Mouse (Mus musculus) heart, embryonic 14.5 days (tissue): ENCODE data around the gene Tnfaip8l2. TPM values are rescaled to one million over a fixed set of nuclear protein-coding genes. Genes with fewer than 3 reads are reported as not detected.
"Not testable (repeated sequence)": the region's sequence is repeated elsewhere in the genome, so short reads cannot be mapped to it uniquely, and the experiment has no call there.

Experiments
- ATAC-seq: fragments of 200-750 bp; cut with Nextera tagmentation; 2 replicates; pipeline ENCODE4 v1.8.0; 2017; ENCODE audit warnings: low read depth, moderate TSS enrichment; ENCODE audit not compliant: insufficient number of reproducible peaks, insufficient read depth, low FRiP score
- H3K27ac ChIP-seq, 2 experiments: fragments of 200-500 bp in 1 of 2; fragments of 300-500 bp in 1 of 2; sonication (generic) in 1 of 2; replicated peaks in 1 of 2; 2 replicates each; pipeline ENCODE4 v1.5.1; 2012 to 2014; ENCODE audit warnings: low read depth in 2 of 2, low read length in 2 of 2, control low read depth in 1 of 2, mild to moderate bottlenecking in 1 of 2, mixed read lengths in 1 of 2; ENCODE audit not compliant: control insufficient read depth in 1 of 2, insufficient read depth in 1 of 2
- H3K27me3 ChIP-seq: fragments of 300-500 bp; sonication (generic); 2 replicates; pipeline ENCODE4 v1.6.1; 2014; ENCODE audit warnings: mild to moderate bottlenecking, low read length, control low read depth; ENCODE audit not compliant: control insufficient read depth, insufficient read depth
- H3K36me3 ChIP-seq: fragments of 300-500 bp; sonication (generic); 2 replicates; pipeline ENCODE4 v1.6.1; 2014; ENCODE audit warnings: mild to moderate bottlenecking, control low read depth, low read length, mixed read lengths; ENCODE audit not compliant: control insufficient read depth, insufficient read depth
- H3K4me1 ChIP-seq, 2 experiments: fragments of 200-500 bp in 1 of 2; fragments of 300-500 bp in 1 of 2; sonication (generic) in 1 of 2; 2 replicates each; pipeline ENCODE4 v1.6.1; 2012 to 2014; ENCODE audit warnings: low read length in 2 of 2, control low read depth in 1 of 2, mixed read lengths in 1 of 2; ENCODE audit not compliant: control insufficient read depth in 2 of 2, insufficient read depth in 2 of 2
- H3K4me2 ChIP-seq: fragments of 300-500 bp; sonication (generic); 2 replicates; pipeline ENCODE4 v1.6.1; 2014; ENCODE audit warnings: mild to moderate bottlenecking, low read length
- H3K4me3 ChIP-seq, 2 experiments: fragments of 200-500 bp in 1 of 2; fragments of 300-500 bp in 1 of 2; sonication (generic) in 1 of 2; 2 replicates each; pipeline ENCODE4 v1.5.1; 2012 to 2014; ENCODE audit warnings: low read length in 2 of 2, mild to moderate bottlenecking in 2 of 2, control low read depth in 1 of 2, low read depth in 1 of 2, moderate library complexity in 1 of 2; ENCODE audit not compliant: control insufficient read depth in 1 of 2, insufficient read depth in 1 of 2
- H3K9ac ChIP-seq: fragments of 300-500 bp; sonication (generic); 2 replicates; pipeline ENCODE4 v1.6.1; 2014; ENCODE audit warnings: mild to moderate bottlenecking, low read length
- H3K9me3 ChIP-seq: fragments of 300-500 bp; sonication (generic); 2 replicates; pipeline ENCODE4 v1.6.1; 2016; ENCODE audit warnings: low read length, control low read depth; ENCODE audit not compliant: control insufficient read depth
- WGBS: fragments of 180-500 bp; shearing (Covaris S2); extraction: QIAGEN DNeasy Blood & Tissue Kit; methylation state at CpG from one replicate; pipeline ENCODE4 v1.1.7; 2014; 5-methylcytosine and 5-hydroxymethylcytosine counted together
- polyA plus RNA-seq: library from polyadenylated mRNA; unstranded; fragments of >200 nt; fragmentation: Nextera tagmentation; extraction: Ambion mirVana; gene quantifications from 2 replicates; pipeline ENCODE4 v1.2.1, GENCODE M21; 2014

Tnfaip8l2 gene
- polyA plus RNA-seq, 1 experiment from 2014 or later, result 2.6 TPM

DNA sequence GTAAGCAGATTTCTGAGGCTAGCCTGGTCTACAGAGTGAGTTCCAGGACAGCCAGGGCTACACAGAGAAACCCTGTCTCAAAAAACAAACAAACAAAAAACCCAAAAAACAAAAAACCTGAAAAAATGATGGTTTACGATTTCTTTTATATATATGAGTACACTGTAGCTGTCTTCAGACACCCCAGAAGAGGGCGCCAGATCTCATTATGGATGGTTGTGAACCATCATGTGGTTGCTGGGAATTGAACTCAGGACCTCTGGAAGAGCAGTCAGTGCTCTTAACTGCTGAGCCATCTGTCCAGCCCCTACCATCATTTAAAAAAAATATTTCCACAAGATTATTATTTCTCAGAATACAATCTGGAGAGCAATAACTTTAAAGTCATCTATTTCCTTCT, 9.8 kb downstream of the Tnfaip8l2 start:
- H3K9ac ChIP-seq, H3K27ac ChIP-seq, H3K4me3 ChIP-seq, ATAC-seq, H3K27me3 ChIP-seq, H3K4me2 ChIP-seq, H3K9me3 ChIP-seq: not testable (repeated sequence)
- Histone ChIP-seq H3K4me1 (peaks cover 5 to 17% of the 10 kb centered on the region in 2 experiments), H3K36me3 (peaks cover 33% of the 10 kb centered on the region)
- WGBS, result 75% methylated on average over 2 of the region's 2 CpGs

DNA sequence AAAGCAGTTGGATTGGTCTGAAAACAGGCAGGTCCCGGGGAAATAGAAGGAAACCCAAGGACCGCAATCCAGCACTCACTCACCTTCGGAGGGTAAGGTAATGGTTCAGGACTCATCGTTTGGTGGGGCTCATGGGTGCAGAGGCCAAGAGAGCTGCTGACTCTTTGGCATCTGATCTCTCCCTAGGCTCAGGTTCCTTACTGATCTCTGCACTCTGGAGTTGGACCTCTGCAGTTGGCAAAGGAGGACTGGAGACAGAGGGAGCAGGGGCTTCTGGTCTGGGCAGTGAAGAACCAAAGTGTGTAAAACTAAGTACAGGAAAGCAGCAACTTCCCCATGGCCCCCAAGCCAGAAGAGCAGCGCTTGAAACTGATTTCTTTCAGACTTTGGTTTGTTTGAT, 12.1 kb downstream of the Tnfaip8l2 start:
- Histone ChIP-seq H3K27me3 (no peaks in the 10 kb centered on the region), H3K4me1 (peaks cover 9 to 12% of the 10 kb centered on the region in 2 experiments), H3K9me3 (no peaks in the 10 kb centered on the region), H3K36me3 (peaks cover 33% of the 10 kb centered on the region), H3K27ac (no peak overlapping the region), H3K4me2 (no peak overlapping the region), H3K4me3 (no peak overlapping the region), H3K9ac (no peak overlapping the region)
- WGBS, result 87% methylated on average over 5 of the region's 5 CpGs
- ATAC-seq, result no peak

DNA sequence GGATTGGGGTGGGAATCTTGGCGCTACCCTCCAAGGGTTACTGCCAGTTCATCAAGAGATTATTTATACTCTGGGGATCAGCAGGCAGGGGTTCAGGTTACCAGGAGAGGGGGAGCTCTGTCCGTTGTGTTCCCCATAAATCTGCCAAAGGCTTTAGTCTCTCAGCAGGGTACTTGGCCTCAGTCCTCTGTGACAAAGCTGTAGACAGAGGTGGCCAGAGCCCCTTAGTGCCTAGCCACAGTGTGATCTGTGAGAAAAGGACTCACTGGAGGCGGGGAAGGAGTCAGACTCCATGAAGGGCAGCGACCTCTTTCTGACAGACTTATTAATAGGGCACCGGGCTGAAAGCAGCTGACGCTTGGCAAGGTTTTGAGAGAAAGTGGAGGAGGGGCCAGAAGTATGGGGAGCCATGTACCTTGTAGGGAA, 12.9 kb downstream of the Tnfaip8l2 start:
- Histone ChIP-seq H3K4me2 (no peak overlapping the region), H3K4me3 (no peak overlapping the region), H3K27ac (no peak overlapping the region), H3K4me1 (peaks cover 18% of the 10 kb centered on the region in 2 experiments), H3K27me3 (no peaks in the 10 kb centered on the region), H3K9ac (no peak overlapping the region), H3K9me3 (no peaks in the 10 kb centered on the region), H3K36me3 (peaks cover 33% of the 10 kb centered on the region)
- WGBS, result 63% methylated on average over 6 of the region's 6 CpGs
- ATAC-seq, result no peak

- WGBS, result 3% methylated on average over 5 of the region's 5 CpGs
- Histone ChIP-seq H3K9ac (no peak overlapping the region; the same call in 1 of the 2 replicates), H3K4me3 (no peak overlapping the region), H3K36me3 (peaks cover 51% of the 10 kb centered on the region), H3K27ac (peak overlapping the region; percentile 24 to 64), H3K9me3 (no peaks in the 10 kb centered on the region), H3K4me2 (peak overlapping the region; percentile 30), H3K4me1 (peaks cover 14% of the 10 kb centered on the region in 2 experiments), H3K27me3 (no peaks in the 10 kb centered on the region)
- 0 out of 2 replicates have a peak, but pooled peaks have one; percentile 9 for ATAC-seq
Observed at GRCm38 (mm10) chr3:95124972-95125371, 17.2 kb downstream of the Tnfaip8l2 start.

DNA sequence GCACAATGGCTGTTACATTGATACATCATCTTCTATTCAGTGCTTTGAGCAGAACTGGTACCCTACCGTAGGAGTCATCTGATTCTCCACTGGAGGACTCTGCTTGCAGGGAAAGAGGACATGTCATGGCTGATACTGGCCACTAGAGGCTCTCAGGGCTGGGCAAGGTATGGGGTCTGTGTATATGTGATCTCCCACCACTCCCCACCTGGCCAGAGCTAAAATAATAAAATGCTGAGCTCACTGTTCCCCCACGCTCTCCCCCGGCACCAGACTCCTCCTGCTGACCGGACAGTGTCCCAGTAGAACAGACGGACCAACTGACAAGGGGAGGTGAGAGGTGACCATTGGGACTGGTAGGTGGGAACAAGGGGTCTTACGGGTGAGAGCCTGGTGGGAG, 17.9 kb downstream of the Tnfaip8l2 start, which contains the start of gene Tmod4:
Gene Tmod4, plus strand, starts transcription at position 231 of the 400 bp plus-strand sequence.
- Histone ChIP-seq H3K27me3 (no peaks in the 10 kb centered on the region), H3K4me2 (peak within 1 kb of the TSS; percentile 30), H3K4me3 (no peak within 1 kb of the TSS), H3K27ac (peak within 1 kb of the TSS; percentile 24 to 64), H3K9me3 (no peaks in the 10 kb centered on the region), H3K9ac (no peak within 1 kb of the TSS; the same call in 1 of the 2 replicates), H3K36me3 (peaks cover 51% of the 10 kb centered on the region), H3K4me1 (peaks cover 14% of the 10 kb centered on the region in 2 experiments)
- 51% methylated on average over 6 of the region's 6 CpGs for WGBS
- ATAC-seq, result peak; percentile 43; the same call in 1 of the 2 replicates

GRCm38 (mm10) chr3:95121580-95121979, 20.6 kb downstream of the Tnfaip8l2 start:
- Histone ChIP-seq H3K4me1 (peaks cover 14% of the 10 kb centered on the region in 2 experiments), H3K27ac (peak overlapping the region; percentile 59 to 67)

DNA sequence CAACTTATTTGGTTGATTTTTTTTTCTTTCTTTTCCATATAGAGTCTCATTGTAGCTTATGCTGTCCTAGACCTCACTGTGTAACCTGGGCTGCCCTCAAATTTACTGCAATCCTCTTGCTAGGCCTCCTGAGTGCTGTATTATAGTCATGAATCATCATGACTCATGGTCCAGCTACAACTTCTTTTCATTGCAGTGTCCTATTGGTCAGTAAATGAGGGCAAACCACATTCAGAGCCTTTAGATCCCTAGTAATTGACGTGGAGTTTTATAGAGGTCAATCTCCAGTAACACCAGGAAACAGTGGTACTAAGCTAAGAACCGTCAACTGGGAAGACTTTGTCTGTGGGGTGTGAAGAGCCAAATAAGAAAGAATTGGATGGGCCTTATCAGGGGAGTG, 24.4 kb downstream of the Tnfaip8l2 start:
- Histone ChIP-seq H3K9ac (no peak overlapping the region), H3K4me2 (no peak overlapping the region), H3K4me3 (no peak overlapping the region), H3K4me1 (no peaks in the 10 kb centered on the region), H3K27me3 (no peaks in the 10 kb centered on the region), H3K27ac (no peak overlapping the region), H3K9me3 (no peaks in the 10 kb centered on the region), H3K36me3 (peaks cover 85% of the 10 kb centered on the region)
- WGBS, result 83% methylated on average over 2 of the region's 2 CpGs
- ATAC-seq, result no peak

More at GRCm38 (mm10) chr3:95121580-95121979, 20.6 kb downstream of the Tnfaip8l2 start:
- no peaks in the 10 kb centered on the region for H3K9me3 ChIP-seq
- H3K4me2 ChIP-seq, result no peak overlapping the region
- H3K9ac ChIP-seq, result no peak overlapping the region
- 59% methylated on average over 6 of the region's 6 CpGs for WGBS
- H3K36me3 ChIP-seq, result peaks cover 71% of the 10 kb centered on the region
- no peak overlapping the region for H3K4me3 ChIP-seq
- peak; percentile 41; the same call in 1 of the 2 replicates for ATAC-seq
- no peaks in the 10 kb centered on the region for H3K27me3 ChIP-seq

DNA sequence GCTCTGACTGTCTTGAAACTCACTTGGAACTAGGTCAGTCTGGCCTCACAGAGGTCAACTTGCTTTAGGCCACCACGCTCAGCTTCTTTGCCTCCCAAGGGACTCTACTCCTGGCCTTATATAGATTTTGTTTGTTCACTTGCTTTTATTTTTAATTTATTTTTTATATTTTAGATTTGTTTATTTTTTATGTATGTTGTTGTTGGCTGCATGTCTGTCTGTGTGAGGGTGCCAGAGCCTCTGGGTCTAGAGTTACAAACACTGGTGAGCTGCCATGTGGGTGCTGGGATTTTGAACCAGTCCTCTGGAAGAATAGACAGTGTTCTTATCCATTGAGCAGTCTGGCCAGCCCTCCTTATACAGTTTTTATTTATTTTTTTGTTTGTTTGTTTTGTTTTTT, 29.4 kb downstream of the Tnfaip8l2 start:
- ATAC-seq, result no peak
- Histone ChIP-seq H3K27ac (no peak overlapping the region), H3K9me3 (no peaks in the 10 kb centered on the region), H3K27me3 (no peaks in the 10 kb centered on the region), H3K4me2 (peak overlapping the region; percentile 57), H3K36me3 (peaks cover 35% of the 10 kb centered on the region), H3K4me3 (no peak overlapping the region), H3K4me1 (peaks cover 2 to 8% of the 10 kb centered on the region in 2 experiments), H3K9ac (no peak overlapping the region)
- WGBS, result 88% methylated on average over 1 of the region's 1 CpGs
